Mouse (Mus musculus) spleen, adult 2 months (tissue): ENCODE measurements at regions not wholly inside any gene's neighbourhood (a gene's known extent, or its start where the extent isn't known, plus 50 kb on each side); places are given as distances from the start of the nearest gene placed in this dataset.

Experiments
- DNase-seq, 2 experiments: peaks; one replicate each; pipeline versions ENCODE4 v3.0.0 to v3.0.0-alpha.2; 2012 to 2021; ENCODE audit warnings: low spot score in 2 of 2, low read depth in 1 of 2
- H3K27ac ChIP-seq: fragments of 200-500 bp; 2 replicates; pipeline ENCODE4 v1.5.1; 2012; ENCODE audit warnings: low read length, inconsistent platforms; ENCODE audit not compliant: insufficient read depth
- H3K27me3 ChIP-seq: fragments of 200-500 bp; 2 replicates; pipeline ENCODE4 v1.6.1; 2012; ENCODE audit warnings: mild to moderate bottlenecking, moderate library complexity, low read length, inconsistent platforms; ENCODE audit not compliant: control insufficient read depth, insufficient read depth
- H3K36me3 ChIP-seq: fragments of 200-500 bp; 2 replicates; pipeline ENCODE4 v1.6.1; 2012; ENCODE audit warnings: mild to moderate bottlenecking, low read length, inconsistent platforms; ENCODE audit not compliant: control insufficient read depth, insufficient read depth
- H3K4me1 ChIP-seq: fragments of 200-500 bp; 2 replicates; pipeline ENCODE4 v1.6.1; 2011; ENCODE audit warnings: inconsistent platforms; ENCODE audit not compliant: control insufficient read depth, insufficient read depth, insufficient read length
- H3K4me3 ChIP-seq: fragments of 200-500 bp; 2 replicates; pipeline ENCODE4 v1.5.1; 2011; ENCODE audit warnings: mild to moderate bottlenecking, inconsistent platforms; ENCODE audit not compliant: insufficient read depth, insufficient read length; ENCODE audit errors: extremely low read depth
- CTCF ChIP-seq: fragments of 200-500 bp; IDR thresholded peaks from 2 replicates; pipeline ENCODE4 v1.5.1; 2011; ENCODE audit warnings: mild to moderate bottlenecking, inconsistent platforms; ENCODE audit not compliant: insufficient read depth, insufficient read length, insufficient replicate concordance; ENCODE audit errors: extremely low read depth
- POLR2A ChIP-seq: fragments of 200-500 bp; IDR thresholded peaks from 2 replicates; pipeline ENCODE4 v1.6.1; 2011; ENCODE audit warnings: low read depth, low read length, inconsistent platforms
- WGBS: fragments of 180-500 bp; shearing (Covaris S2); methylation state at CpG from one replicate; pipeline ENCODE4 v1.1.7; 2018; 5-methylcytosine and 5-hydroxymethylcytosine counted together

DNA sequence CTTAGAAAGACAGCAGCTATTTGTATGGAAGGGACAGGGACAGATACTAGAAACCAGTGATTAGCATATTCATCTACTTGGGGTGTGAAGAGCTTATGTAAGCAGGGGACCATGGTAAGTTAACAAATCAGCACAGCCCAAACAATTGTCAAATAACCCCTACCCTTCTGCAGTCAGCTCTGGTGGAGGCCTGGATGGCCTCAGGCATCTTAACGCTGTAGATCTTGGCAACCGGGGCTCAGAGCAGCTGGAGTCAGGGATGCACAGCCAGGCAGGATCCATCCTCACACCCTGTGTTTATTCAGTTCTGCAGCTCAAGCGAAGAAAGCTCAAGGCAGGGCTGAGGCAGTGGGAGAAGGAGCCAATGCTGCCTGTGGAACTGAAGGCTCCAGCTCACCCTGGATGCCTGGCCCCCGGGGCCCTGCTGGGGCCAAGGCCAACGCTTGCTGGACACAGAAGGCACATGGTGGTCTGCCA lies 125.2 kb upstream of the Sulf2 start:
- no peak overlapping the region for H3K4me3 ChIP-seq
- no peaks in the 10 kb centered on the region for H3K27me3 ChIP-seq
- no peaks in the 10 kb centered on the region for H3K4me1 ChIP-seq
- no peak overlapping the region for H3K27ac ChIP-seq
- 93% methylated on average over 5 of the region's 5 CpGs for WGBS
- no peak for TF ChIP-seq CTCF
- DNase-seq: no peak
- no peaks in the 10 kb centered on the region for H3K36me3 ChIP-seq

DNA sequence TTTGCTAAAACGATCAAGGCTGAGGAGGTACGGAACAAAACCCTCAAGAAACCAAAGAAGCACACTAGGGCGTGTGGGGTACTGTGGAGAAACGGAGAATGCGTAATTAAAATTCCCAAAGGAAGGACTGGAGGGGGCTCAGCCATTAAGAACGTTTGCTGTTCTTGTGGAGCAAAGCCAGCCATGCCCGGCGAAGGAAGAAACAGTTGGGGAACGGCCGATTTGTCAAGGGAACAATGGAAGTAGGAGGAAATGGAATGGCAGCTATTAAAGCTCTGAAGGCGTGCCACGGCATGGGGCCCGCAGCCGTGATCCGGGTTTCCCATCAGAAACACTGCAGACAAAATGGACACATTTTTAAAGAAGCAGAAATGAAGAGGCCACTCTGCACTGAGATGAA lies 124.2 kb upstream of the Sulf2 start:
- Histone ChIP-seq H3K36me3 (no peaks in the 10 kb centered on the region), H3K27me3 (no peaks in the 10 kb centered on the region), H3K4me1 (no peaks in the 10 kb centered on the region), H3K27ac (no peak overlapping the region), H3K4me3 (no peak overlapping the region)
- 94% methylated on average over 15 of the region's 15 CpGs for WGBS
- DNase-seq: no peak
- TF ChIP-seq CTCF: no peak
- no peak for TF ChIP-seq POLR2A

GRCm38 (mm10) chr2:166275398-166275797 lies 119.9 kb upstream of the Sulf2 start:
- Histone ChIP-seq H3K27ac (no peak overlapping the region), H3K27me3 (no peaks in the 10 kb centered on the region), H3K4me1 (no peaks in the 10 kb centered on the region), H3K4me3 (no peak overlapping the region), H3K36me3 (no peaks in the 10 kb centered on the region)
- no peak for DNase-seq
- 39% methylated on average over 8 of the region's 8 CpGs for WGBS
- TF ChIP-seq POLR2A (no peak), CTCF (no peak)

DNA sequence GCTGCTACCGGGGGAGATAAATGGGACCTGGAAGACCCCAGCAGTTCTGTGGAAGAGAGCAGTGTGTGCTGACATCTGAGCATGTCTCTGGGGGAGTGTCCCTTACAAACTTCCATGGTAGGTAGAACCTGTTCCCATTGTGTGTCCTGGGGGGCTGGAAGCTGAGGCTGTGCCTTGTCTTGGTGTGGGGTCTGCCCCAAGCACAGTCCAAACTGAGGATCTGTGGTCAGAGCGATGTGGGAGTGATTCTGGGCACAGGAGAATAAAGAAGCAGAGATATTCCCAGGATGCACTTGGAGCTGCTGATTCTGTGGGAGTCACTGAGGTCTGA lies 118.5 kb upstream of the Sulf2 start:
- Histone ChIP-seq H3K4me3 (no peak overlapping the region), H3K4me1 (no peaks in the 10 kb centered on the region; the same call in 1 of the 2 replicates), H3K27ac (no peak overlapping the region), H3K27me3 (no peaks in the 10 kb centered on the region), H3K36me3 (no peaks in the 10 kb centered on the region)
- 86% methylated on average over 2 of the region's 2 CpGs for WGBS
- no peak for TF ChIP-seq CTCF
- no peak for TF ChIP-seq POLR2A
- DNase-seq: no peak

- no peaks in the 10 kb centered on the region; the same call in 1 of the 2 replicates for H3K4me1 ChIP-seq
- no peak for DNase-seq
- TF ChIP-seq CTCF: no peak
- TF ChIP-seq POLR2A: no peak
- WGBS: 91% methylated on average over 23 of the region's 23 CpGs
- H3K36me3 ChIP-seq: no peaks in the 10 kb centered on the region
- no peaks in the 10 kb centered on the region for H3K27me3 ChIP-seq
- H3K4me3 ChIP-seq: no peak overlapping the region
- no peak overlapping the region for H3K27ac ChIP-seq
These were observed 118.0 kb upstream of the Sulf2 start for GRCm38 (mm10) chr2:166273312-166274015.

GRCm38 (mm10) chr2:166272841-166273240 lies 117.4 kb upstream of the Sulf2 start:
- Histone ChIP-seq H3K4me1 (no peaks in the 10 kb centered on the region; the same call in 1 of the 2 replicates), H3K4me3 (no peak overlapping the region), H3K27ac (no peak overlapping the region), H3K36me3 (no peaks in the 10 kb centered on the region), H3K27me3 (no peaks in the 10 kb centered on the region)
- DNase-seq: no peak
- WGBS: 81% methylated on average over 1 of the region's 1 CpGs
- TF ChIP-seq CTCF (no peak), POLR2A (no peak)

DNA sequence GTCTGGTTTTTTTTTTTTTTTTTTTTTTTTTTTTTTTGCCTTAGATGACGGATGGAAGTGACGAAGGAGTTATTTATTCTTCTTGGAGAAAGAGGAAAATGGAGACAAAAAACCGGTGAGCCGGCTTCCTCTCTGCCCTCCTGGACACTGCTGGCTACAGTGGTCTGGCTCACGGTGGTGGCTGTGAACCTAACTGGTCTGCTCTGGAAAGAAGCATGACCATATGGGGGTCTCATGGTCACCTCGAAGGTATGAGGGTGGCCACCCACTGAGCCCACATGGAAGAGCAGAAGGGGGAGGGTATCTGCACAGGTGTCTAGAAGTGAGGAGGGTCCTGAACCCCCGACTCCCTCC lies 116.7 kb upstream of the Sulf2 start:
- no peaks in the 10 kb centered on the region; the same call in 1 of the 2 replicates for H3K4me1 ChIP-seq
- H3K4me3 ChIP-seq: no peak overlapping the region
- H3K27me3 ChIP-seq: no peaks in the 10 kb centered on the region
- no peak overlapping the region for H3K27ac ChIP-seq
- no peak for DNase-seq
- TF ChIP-seq CTCF: no peak
- no peak for TF ChIP-seq POLR2A
- H3K36me3 ChIP-seq: no peaks in the 10 kb centered on the region
- 86% methylated on average over 7 of the region's 7 CpGs for WGBS
